Mouse (Mus musculus) CH12.LX (cell line): ENCODE data around the gene Cftr. TPM values are rescaled to one million over a fixed set of nuclear protein-coding genes. Genes with fewer than 3 reads are reported as not detected.

Experiments used
- DNase-seq: peaks from one replicate; pipeline ENCODE4 v3.0.0-alpha.2; 2013; ENCODE audit errors: extremely low read depth
- H3K27ac ChIP-seq: 2 replicates; pipeline ENCODE4 v1.5.1; 2012; ENCODE audit warnings: low read depth, mild to moderate bottlenecking, control low read depth, moderate library complexity; ENCODE audit not compliant: insufficient read depth
- H3K27me3 ChIP-seq: replicated peaks from 2 replicates; pipeline ENCODE3; 2012; ENCODE audit warnings: inconsistent platforms
- H3K36me3 ChIP-seq, 2 experiments: replicated peaks in 1 of 2; 2 replicates each; pipeline versions ENCODE3 to v1.6.1; 2012; ENCODE audit warnings: inconsistent platforms in 1 of 2, low read length in 1 of 2, mild to moderate bottlenecking in 1 of 2, mixed read lengths in 1 of 2, moderate library complexity in 1 of 2; ENCODE audit not compliant: control insufficient read depth in 1 of 2, insufficient read depth in 1 of 2
- H3K4me1 ChIP-seq, 2 experiments: 2 replicates each; pipeline ENCODE4 v1.6.1; 2012; ENCODE audit warnings: inconsistent platforms in 1 of 2, moderate library complexity in 1 of 2; ENCODE audit not compliant: insufficient read depth in 2 of 2, control insufficient read depth in 1 of 2
- H3K4me2 ChIP-seq: 2 replicates; pipeline ENCODE4 v1.6.1; 2012; ENCODE audit warnings: low read depth, mild to moderate bottlenecking, control low read depth; ENCODE audit not compliant: poor library complexity, insufficient read depth, severe bottlenecking
- H3K4me3 ChIP-seq, 3 experiments: fragments of 150-350 bp in 1 of 3; sonication (generic) in 1 of 3; replicated peaks in 1 of 3; 2 replicates each; pipeline versions ENCODE3 to v1.5.1; 2011 to 2012; ENCODE audit warnings: low read depth in 2 of 3, low read length in 2 of 3, mild to moderate bottlenecking in 2 of 3, moderate library complexity in 2 of 3, control low read depth in 1 of 3, improper control_type of control experiment in 1 of 3, inconsistent platforms in 1 of 3, mixed read lengths in 1 of 3; ENCODE audit not compliant: poor library complexity in 1 of 3
- H3K79me2 ChIP-seq: replicated peaks from 2 replicates; pipeline ENCODE4 v1.6.1; 2012; ENCODE audit warnings: mild to moderate bottlenecking, moderate library complexity; ENCODE audit not compliant: control insufficient read depth, poor library complexity, insufficient read depth, severe bottlenecking; ENCODE audit errors: extremely low read depth
- H3K9ac ChIP-seq: 2 replicates; pipeline ENCODE4 v1.6.1; 2012; ENCODE audit warnings: low read depth, mild to moderate bottlenecking, control low read depth, moderate library complexity; ENCODE audit not compliant: insufficient read depth
- H3K9me3 ChIP-seq: replicated peaks from 2 replicates; pipeline ENCODE3; 2012; ENCODE audit warnings: low read length, inconsistent platforms, mixed read lengths
- BHLHE40 ChIP-seq: IDR thresholded peaks from 2 replicates; pipeline ENCODE4 v1.6.1; 2011; ENCODE audit warnings: mild to moderate bottlenecking, low read depth, low read length, improper control_type of control experiment
- CHD1 ChIP-seq: IDR thresholded peaks from 2 replicates; pipeline ENCODE4 v1.6.1; 2012; ENCODE audit warnings: low read depth, low read length, improper control_type of control experiment, inconsistent platforms
- E2F4 ChIP-seq: IDR thresholded peaks from 2 replicates; pipeline ENCODE4 v1.6.1; 2011; ENCODE audit warnings: low read depth, low read length, improper control_type of control experiment; ENCODE audit not compliant: insufficient replicate concordance
- EP300 ChIP-seq: IDR thresholded peaks from 2 replicates; pipeline ENCODE4 v1.6.1; 2011; ENCODE audit warnings: low read length, improper control_type of control experiment
- ETS1 ChIP-seq: conservative IDR thresholded peaks from 2 replicates; pipeline ENCODE4 v1.6.1; 2012; ENCODE audit warnings: low read depth, mild to moderate bottlenecking, inconsistent platforms, low read length, improper control_type of control experiment, moderate library complexity
- GABPA ChIP-seq: IDR thresholded peaks from 2 replicates; pipeline ENCODE4 v1.6.1; 2012; ENCODE audit warnings: low read depth, low read length, improper control_type of control experiment, inconsistent platforms; ENCODE audit not compliant: insufficient replicate concordance
- HCFC1 ChIP-seq: IDR thresholded peaks from 2 replicates; pipeline ENCODE4 v1.6.1; 2012; ENCODE audit warnings: low read depth, mild to moderate bottlenecking, inconsistent platforms, low read length, improper control_type of control experiment
- IRF4 ChIP-seq: IDR thresholded peaks from 2 replicates; pipeline ENCODE4 v1.6.1; 2014; ENCODE audit warnings: low read depth, mild to moderate bottlenecking, inconsistent platforms, low read length, improper control_type of control experiment
- JUN ChIP-seq: IDR thresholded peaks from 2 replicates; pipeline ENCODE4 v1.6.1; 2011; ENCODE audit warnings: low read depth, mild to moderate bottlenecking, low read length, improper control_type of control experiment, moderate library complexity; ENCODE audit not compliant: insufficient read depth
- JUND ChIP-seq: conservative IDR thresholded peaks from 2 replicates; pipeline ENCODE4 v1.6.1; 2011; ENCODE audit warnings: low read depth, low read length, improper control_type of control experiment
- MAFK ChIP-seq: IDR thresholded peaks from 2 replicates; pipeline ENCODE4 v1.6.1; 2011; ENCODE audit warnings: low read length, improper control_type of control experiment; ENCODE audit not compliant: insufficient replicate concordance
- MAX ChIP-seq: IDR thresholded peaks from 2 replicates; pipeline ENCODE4 v1.6.1; 2011; ENCODE audit warnings: low read length, improper control_type of control experiment
- MAZ ChIP-seq: IDR thresholded peaks from 2 replicates; pipeline ENCODE4 v1.6.1; 2012; ENCODE audit warnings: low read depth, mild to moderate bottlenecking, inconsistent platforms, low read length, improper control_type of control experiment, moderate library complexity
- MXI1 ChIP-seq: IDR thresholded peaks from 2 replicates; pipeline ENCODE4 v1.6.1; 2011; ENCODE audit warnings: mild to moderate bottlenecking, low read depth, low read length, improper control_type of control experiment
- MYC ChIP-seq: IDR thresholded peaks from 2 replicates; pipeline ENCODE4 v1.6.1; 2011; ENCODE audit warnings: low read depth, mild to moderate bottlenecking, improper control_type of control experiment, low read length
- NELFE ChIP-seq: IDR thresholded peaks from 2 replicates; pipeline ENCODE4 v1.6.1; 2011; ENCODE audit warnings: low read depth, low read length, improper control_type of control experiment
- NRF1 ChIP-seq: IDR thresholded peaks from 2 replicates; pipeline ENCODE4 v1.6.1; 2014; ENCODE audit warnings: low read depth, mild to moderate bottlenecking, inconsistent platforms, low read length, improper control_type of control experiment, moderate library complexity
- POLR2A ChIP-seq: IDR thresholded peaks from 2 replicates; pipeline ENCODE4 v1.6.1; 2011; ENCODE audit warnings: low read depth, mild to moderate bottlenecking, improper control_type of control experiment, low read length
- POLR2AphosphoS2 ChIP-seq: IDR thresholded peaks from 2 replicates; pipeline ENCODE4 v1.6.1; 2011; ENCODE audit warnings: low read depth, low read length, improper control_type of control experiment
- SMC3 ChIP-seq: IDR thresholded peaks from 2 replicates; pipeline ENCODE4 v1.6.1; 2011; ENCODE audit warnings: low read depth, low read length, improper control_type of control experiment
- TBP ChIP-seq: conservative IDR thresholded peaks from 2 replicates; pipeline ENCODE4 v1.6.1; 2011; ENCODE audit warnings: low read depth, low read length, improper control_type of control experiment
- TCF12 ChIP-seq: IDR thresholded peaks from 2 replicates; pipeline ENCODE4 v1.6.1; 2014; ENCODE audit warnings: low read depth, mild to moderate bottlenecking, inconsistent platforms, low read length, improper control_type of control experiment
- USF2 ChIP-seq: conservative IDR thresholded peaks from 2 replicates; pipeline ENCODE4 v1.6.1; 2011; ENCODE audit warnings: low read depth, low read length, improper control_type of control experiment
- ZC3H11A ChIP-seq: IDR thresholded peaks from 2 replicates; pipeline ENCODE4 v1.6.1; 2012; ENCODE audit warnings: low read depth, mild to moderate bottlenecking, inconsistent platforms, low read length, improper control_type of control experiment
- ZKSCAN1 ChIP-seq: IDR thresholded peaks from 2 replicates; pipeline ENCODE4 v1.6.1; 2012; ENCODE audit warnings: low read depth, inconsistent platforms, low read length, improper control_type of control experiment, borderline replicate concordance
- ZMIZ1 ChIP-seq: IDR thresholded peaks from 2 replicates; pipeline ENCODE4 v1.6.1; 2012; ENCODE audit warnings: low read depth, mild to moderate bottlenecking, inconsistent platforms, low read length, improper control_type of control experiment
- dilution Hi-C: fragments of 300-500 bp; cut with MboI; formaldehyde crosslinking; loops from 2 replicates; pipeline ENCODE4 v1.14.3; 2020; ENCODE audit warnings: low sequenced_read_pairs; ENCODE audit not compliant: extremely low pct_unique_long_range_greater_than_20kb, extremely low pct_ligation_motif_present
- in situ Hi-C: fragments of 300-500 bp; cut with MboI; formaldehyde crosslinking; loops from 3 replicates; pipeline ENCODE4 v1.14.3; 2019; ENCODE audit warnings: low sequenced_read_pairs, low pct_ligation_motif_present, low pct_unique_long_range_greater_than_20kb, mixed read lengths
- polyA plus RNA-seq: library from polyadenylated mRNA; unstranded; fragments of >175 nt; gene quantifications from 2 replicates; pipeline ENCODE4 v1.2.1, GENCODE M21; 2012; ENCODE audit warnings: low read depth; ENCODE audit not compliant: insufficient read length
- total RNA-seq, 2 experiments: library from RNA; depleted of rRNA; stranded (reverse); fragments of 300-350 nt in 1 of 2; fragments of >200 nt in 1 of 2; gene quantifications; 2 replicates each; pipeline ENCODE4 v1.2.3; 2012 to 2014

Cftr gene
- total and polyA plus RNA-seq, 3 experiments, result not detected

DNA sequence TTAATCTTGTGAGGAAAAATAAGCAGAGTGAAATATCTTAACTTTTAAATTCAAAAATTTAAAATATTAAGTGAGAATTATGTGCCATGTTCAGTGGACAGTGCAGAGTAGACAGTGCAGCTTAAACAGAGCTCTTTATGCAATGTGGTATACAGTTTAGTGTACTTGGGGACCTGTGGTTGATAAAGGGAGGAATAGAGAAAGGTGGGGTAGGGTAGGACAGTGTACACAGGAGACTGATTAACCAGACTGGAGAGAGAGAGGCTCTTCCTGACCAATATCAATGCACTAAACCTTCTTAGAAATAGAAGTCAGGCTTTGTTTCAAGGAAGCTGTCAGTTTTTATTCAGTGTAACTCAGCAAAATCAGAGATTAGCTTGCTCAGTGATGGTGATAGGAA lies 12.4 kb downstream of the Cftr start:
- no peaks in the 10 kb centered on the region for H3K9me3 ChIP-seq
- in situ Hi-C loops (no loop called here), dilution Hi-C loops (no loop called here)
- H3K36me3 ChIP-seq, result no peaks in the 10 kb centered on the region
- no peaks in the 10 kb centered on the region for H3K27me3 ChIP-seq
- no peak for DNase-seq
- H3K4me1 ChIP-seq, result no peaks in the 10 kb centered on the region
- no peak overlapping the region for H3K27ac ChIP-seq
- no peak for TF ChIP-seq ZC3H11A
- TF ChIP-seq E2F4, result no peak
- no peak for TF ChIP-seq ZMIZ1
- no peak for TF ChIP-seq MXI1
- no peak for TF ChIP-seq MAX
- TF ChIP-seq MAZ, result no peak
- no peak for TF ChIP-seq ETS1
- no peak for TF ChIP-seq TBP
- no peak for TF ChIP-seq USF2
- no peak for TF ChIP-seq HCFC1
- TF ChIP-seq NRF1, result no peak
- H3K79me2 ChIP-seq, result no peaks in the 10 kb centered on the region
- no peak overlapping the region for H3K9ac ChIP-seq
- no peak overlapping the region for H3K4me3 ChIP-seq
- H3K4me2 ChIP-seq, result no peak overlapping the region

DNA sequence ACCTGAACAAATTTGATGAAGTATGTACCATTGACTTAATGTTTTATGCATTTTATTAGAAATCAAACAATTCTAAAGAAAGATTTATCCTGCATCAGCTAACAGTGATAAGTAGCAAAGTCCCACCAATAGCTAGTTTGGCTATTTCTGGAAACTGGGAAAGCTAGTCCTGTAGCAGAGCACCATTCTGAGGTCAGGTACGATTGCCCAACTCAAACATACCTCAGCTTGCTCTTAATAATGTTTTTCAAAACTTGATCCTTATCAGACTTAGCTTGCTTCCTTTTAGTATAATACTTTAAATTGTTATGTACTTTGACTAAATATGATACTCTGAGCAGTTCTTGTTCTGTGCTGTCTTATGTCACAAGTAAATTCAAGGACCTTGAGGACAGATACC lies 50.2 kb downstream of the Cftr start:
- no peak for DNase-seq
- H3K36me3 ChIP-seq, result no peaks in the 10 kb centered on the region
- dilution Hi-C loops, result no loop called here
- TF ChIP-seq ETS1 (no peak), BHLHE40 (no peak), JUND (no peak), MXI1 (no peak)
- H3K4me1 ChIP-seq, result no peaks in the 10 kb centered on the region
- H3K79me2 ChIP-seq, result no peaks in the 10 kb centered on the region
- no peaks in the 10 kb centered on the region for H3K9me3 ChIP-seq
- no peaks in the 10 kb centered on the region for H3K27me3 ChIP-seq
- no peak overlapping the region for H3K4me2 ChIP-seq
- no peak overlapping the region for H3K9ac ChIP-seq
- in situ Hi-C loops, result no loop called here
- no peak overlapping the region for H3K27ac ChIP-seq
- H3K4me3 ChIP-seq, result no peak overlapping the region

DNA sequence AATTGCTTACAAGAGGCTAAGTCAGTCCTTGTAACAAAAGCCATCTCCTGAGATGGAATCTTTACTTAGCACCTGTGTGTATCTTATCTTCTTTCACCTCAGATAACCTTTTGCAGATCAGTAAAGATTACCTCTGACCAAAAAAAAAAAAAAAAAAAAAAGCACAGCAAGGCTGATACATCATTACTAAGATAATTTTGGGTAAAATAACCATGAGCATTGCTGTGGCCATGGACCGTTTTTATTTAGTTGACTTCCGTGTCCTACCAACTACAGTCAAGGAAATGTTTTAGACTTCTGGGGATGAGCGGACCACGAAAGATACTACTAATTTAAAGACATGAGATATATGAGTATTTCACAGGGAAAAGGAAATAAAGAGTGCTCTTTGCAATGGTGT lies 52.7 kb downstream of the Cftr start:
- Histone ChIP-seq H3K4me2 (no peak overlapping the region), H3K27me3 (no peaks in the 10 kb centered on the region), H3K4me1 (peaks cover 0 to 4% of the 10 kb centered on the region in 2 experiments; a peak in 2 of 4 replicates), H3K27ac (no peak overlapping the region), H3K9me3 (no peaks in the 10 kb centered on the region), H3K9ac (no peak overlapping the region), H3K79me2 (no peaks in the 10 kb centered on the region), H3K4me3 (no peak overlapping the region), H3K36me3 (no peaks in the 10 kb centered on the region)
- DNase-seq, result no peak
- dilution Hi-C loops (no loop called here), in situ Hi-C loops (no loop called here)
- TF ChIP-seq JUND, result no peak
- no peak for TF ChIP-seq MAFK
- no peak for TF ChIP-seq NELFE
- no peak for TF ChIP-seq JUN
- TF ChIP-seq CHD1, result no peak
- TF ChIP-seq TBP, result no peak
- TF ChIP-seq MAZ, result no peak
- TF ChIP-seq ZC3H11A, result no peak
- no peak for TF ChIP-seq POLR2AphosphoS2
- TF ChIP-seq USF2, result no peak
- no peak for TF ChIP-seq SMC3
- no peak for TF ChIP-seq POLR2A
- TF ChIP-seq BHLHE40, result no peak
- no peak for TF ChIP-seq EP300
- no peak for TF ChIP-seq IRF4
- no peak for TF ChIP-seq MYC
- no peak for TF ChIP-seq GABPA
- TF ChIP-seq MXI1, result no peak
- no peak for TF ChIP-seq ZKSCAN1
- no peak for TF ChIP-seq TCF12
